Mouse (Mus musculus) activated CD4-positive, CD25-positive, alpha-beta regulatory T cell, adult 4 months (primary cell): ENCODE results near the gene Col28a1. TPM values are rescaled to one million over a fixed set of nuclear protein-coding genes. Genes with fewer than 3 reads are reported as not detected.
"Not testable (repeated sequence)": the region's sequence is repeated elsewhere in the genome, so short reads cannot be mapped to it uniquely, and the experiment has no call there.

Experiments
- ATAC-seq: one replicate; pipeline ENCODE4 v1.8.0; 2017
- polyA plus RNA-seq, 2 experiments: library from polyadenylated mRNA; unstranded; fragments of 100-300 nt; shearing (Covaris generic); gene quantifications; one replicate each; pipeline ENCODE4 v1.2.1; 2017

Gene Col28a1
- polyA plus RNA-seq, 2 experiments from 2014 or later, result not detected

DNA sequence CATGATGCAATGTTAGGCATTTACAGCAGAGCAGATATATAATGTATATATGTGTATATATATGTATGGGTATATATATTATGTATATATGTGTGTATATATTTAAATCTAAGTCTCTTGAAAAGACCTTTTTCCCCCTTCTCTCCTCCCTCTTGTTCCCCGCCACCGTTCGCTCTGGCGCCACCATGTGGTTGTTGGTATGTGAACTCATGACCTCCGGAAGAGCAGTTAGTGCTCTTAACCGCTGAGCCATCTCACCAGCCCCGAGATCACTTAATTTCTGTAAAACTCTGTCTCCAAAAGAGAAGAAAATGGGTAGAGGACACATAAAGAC lies 208.8 kb downstream of the Col28a1 start:
- no peak for ATAC-seq

DNA sequence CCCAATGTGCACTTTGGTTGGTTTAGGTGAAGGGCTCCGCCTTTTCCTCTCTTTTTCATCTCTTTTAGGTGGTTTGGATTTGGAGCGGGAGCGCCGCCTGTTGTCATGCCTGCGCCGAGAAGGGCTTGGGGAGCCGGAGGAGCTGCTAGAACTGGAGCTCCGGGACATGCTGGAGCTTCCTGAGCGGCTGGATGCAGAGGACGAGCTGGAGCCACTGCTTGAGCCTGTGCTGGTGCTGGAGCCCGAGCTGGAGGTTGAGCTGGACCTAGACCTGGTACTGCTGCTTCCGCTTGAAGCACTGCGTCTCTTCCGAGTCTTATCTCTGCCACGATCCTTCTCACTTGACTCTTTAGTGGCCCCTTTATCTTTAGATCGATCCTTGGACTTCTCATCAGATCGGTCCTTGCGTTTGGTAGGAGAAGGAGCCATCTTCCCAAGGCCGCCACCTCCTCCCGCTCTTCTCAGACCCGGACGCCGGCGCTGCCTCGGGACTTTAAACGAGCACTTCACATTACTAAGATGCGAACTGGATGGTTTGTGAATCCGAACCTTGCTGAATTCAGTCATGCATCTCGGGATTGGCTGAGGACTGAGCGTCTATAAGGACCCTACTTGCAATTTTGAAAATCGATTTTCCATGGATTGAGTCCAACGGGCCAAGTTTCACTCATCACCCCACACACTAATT lies 209.3 kb downstream of the Col28a1 start:
- not testable (repeated sequence) for ATAC-seq

DNA sequence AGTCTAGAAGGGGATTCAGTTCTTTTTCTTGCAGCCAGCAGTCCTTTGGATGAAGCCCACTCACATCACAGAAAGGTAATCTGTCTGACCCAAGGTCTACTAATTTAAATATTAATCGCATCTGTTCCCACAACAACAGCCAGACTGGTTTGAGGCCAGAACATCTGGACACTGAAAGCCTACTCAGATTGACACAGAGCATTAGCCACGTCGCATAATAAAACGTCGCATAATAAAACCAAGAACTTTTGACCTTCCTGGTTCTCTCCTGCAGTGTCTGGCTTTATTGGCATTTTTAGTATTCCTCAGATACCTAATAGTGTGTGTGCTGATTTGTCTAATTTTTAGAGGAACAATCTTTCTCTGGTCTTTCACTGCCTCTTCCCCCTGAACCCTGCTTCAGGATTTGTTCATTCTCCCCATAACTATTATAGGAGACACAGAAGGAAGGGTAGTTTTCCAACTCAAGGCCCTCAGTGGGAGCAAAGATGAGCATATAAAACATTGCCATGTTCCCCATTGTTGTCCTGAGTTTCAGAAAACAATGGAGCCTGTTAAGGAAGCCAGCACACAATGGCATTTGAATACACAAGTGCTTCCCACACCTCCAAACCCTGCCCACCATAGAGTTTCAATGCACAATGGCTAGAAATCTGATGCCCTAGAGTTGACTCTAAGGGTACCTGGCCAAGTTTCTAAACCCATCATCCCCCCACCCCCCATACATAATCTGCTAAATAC lies 221.2 kb downstream of the Col28a1 start:
- ATAC-seq, result no peak

DNA sequence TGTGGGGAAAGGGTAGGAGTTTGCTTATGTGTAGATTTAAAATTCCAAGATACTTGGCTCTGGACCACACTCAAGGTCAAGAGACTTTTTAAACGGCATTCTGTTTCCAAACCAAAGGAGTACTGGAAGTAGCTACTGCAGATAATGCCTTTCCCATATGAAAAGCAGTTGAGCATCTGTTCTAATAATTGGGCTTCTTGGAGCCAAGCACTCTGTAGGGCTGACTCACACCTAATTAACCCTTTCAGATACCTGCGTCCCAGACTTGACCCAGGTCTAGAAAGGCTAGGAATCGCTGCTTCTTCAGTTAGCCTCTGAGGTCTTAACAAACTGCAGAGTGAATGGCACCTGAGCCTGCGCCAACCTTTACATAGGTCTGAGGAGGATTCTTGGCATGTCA lies 223.0 kb downstream of the Col28a1 start:
- ATAC-seq, result no peak

DNA sequence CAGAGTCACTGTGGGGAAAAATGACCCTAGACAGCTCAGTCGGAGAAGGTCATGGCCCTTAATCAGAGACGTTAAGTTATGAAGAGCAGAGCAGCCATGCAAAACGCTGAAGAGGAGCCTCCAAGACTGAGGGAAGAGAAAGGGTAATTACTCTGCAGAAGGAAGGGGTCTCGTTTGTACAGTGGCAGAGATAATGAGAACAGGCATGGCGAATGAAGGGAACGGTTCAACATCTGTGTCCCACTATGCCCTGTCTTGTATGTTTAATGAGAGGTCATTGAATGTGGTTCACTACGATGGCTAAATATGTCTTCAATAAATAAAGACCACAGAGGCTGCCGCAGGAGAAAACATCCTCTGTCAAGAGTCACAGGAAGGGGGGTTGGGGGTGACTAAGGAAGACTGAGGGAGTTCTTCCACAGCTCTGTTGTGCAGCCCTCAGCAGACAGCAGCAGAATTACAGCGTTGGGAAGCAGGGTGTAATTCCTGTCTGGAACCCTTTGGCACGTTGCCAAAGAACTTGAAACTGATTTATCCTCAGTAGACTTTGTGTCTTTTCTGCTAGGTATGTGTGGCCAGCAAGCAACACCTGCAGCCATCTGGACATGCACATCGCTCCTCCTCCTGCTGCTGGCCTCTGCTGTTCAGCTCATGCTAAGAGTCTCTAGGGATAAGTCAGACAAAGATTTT lies 226.4 kb downstream of the Col28a1 start:
- no peak for ATAC-seq

DNA sequence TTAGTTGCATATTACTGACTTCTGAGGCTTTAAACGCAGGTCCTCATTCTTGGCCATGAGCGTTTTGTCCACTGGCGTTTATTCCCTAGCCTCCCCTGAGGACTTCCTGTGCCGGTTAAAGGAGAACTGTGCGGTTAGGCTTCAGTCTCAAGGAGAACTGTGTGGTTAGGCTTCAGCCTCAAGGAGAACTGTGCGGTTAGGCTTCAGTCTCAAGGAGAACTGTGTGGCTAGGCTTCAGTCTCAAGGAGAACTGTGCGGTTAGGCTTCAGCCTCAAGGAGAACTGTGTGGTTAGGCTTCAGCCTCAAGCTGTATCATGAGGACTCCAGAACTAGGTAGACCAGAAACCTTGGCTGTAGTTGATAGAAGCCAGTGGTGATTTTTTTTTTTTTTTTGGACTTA lies 229.7 kb downstream of the Col28a1 start:
- no peak for ATAC-seq

DNA sequence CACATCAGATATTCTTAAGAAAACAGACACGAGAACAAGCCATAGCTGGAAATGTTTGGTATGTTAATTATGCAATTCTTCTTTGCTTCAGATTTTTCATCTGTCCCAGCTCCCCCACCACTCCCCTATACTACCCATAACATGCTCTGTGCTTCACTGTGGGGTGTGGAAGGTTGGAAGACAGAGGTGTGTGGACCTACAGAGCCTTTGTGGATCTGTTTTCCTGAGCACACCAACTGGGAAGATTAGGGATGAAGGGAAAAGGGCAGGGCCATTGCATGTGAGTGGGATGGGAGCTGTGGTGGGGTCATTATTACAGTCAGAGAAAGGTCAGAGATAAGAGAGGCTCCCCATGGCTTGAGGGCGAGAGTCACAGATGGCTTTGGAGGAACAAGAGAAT lies 240.2 kb downstream of the Col28a1 start:
- ATAC-seq, result no peak

DNA sequence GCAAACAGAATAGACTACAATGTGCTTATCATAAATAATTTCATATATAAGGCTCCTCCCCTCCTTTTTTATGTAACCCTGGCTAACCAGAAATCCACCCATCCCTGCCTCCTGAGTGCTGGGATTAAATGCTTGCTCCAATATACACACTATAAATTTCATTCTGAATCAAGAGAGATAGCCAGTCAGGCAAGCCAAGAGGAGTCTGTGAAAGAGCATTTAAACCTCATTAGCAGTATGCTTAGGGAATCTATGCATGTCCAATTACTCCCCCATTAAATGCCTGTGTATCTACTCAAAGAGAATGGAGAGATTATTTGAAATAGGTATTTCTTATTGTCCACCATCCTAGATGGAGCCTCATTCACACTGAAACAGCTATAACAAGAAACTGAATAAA lies 240.6 kb downstream of the Col28a1 start:
- no peak for ATAC-seq

Other genes starting within 250 kb of the Col28a1 start
- gene Mios, start 16.6 kb upstream of the Col28a1 start, polyA plus RNA-seq, result 10 to 100 TPM; 10.6 to 12.7 TPM
- 10 to 100 TPM; 81.7 to 86.6 TPM for gene Rpa3, start 66.6 kb upstream of the Col28a1 start, polyA plus RNA-seq
- 10 to 100 TPM; 10.3 to 12.0 TPM for gene Umad1, start 66.7 kb upstream of the Col28a1 start, polyA plus RNA-seq
- 10 to 100 TPM; 42.6 to 44.3 TPM for gene Gm45062, start 66.8 kb upstream of the Col28a1 start, polyA plus RNA-seq